Mouse (Mus musculus): Measurements from ENCODE around the gene D1Ertd622e.

DNA sequence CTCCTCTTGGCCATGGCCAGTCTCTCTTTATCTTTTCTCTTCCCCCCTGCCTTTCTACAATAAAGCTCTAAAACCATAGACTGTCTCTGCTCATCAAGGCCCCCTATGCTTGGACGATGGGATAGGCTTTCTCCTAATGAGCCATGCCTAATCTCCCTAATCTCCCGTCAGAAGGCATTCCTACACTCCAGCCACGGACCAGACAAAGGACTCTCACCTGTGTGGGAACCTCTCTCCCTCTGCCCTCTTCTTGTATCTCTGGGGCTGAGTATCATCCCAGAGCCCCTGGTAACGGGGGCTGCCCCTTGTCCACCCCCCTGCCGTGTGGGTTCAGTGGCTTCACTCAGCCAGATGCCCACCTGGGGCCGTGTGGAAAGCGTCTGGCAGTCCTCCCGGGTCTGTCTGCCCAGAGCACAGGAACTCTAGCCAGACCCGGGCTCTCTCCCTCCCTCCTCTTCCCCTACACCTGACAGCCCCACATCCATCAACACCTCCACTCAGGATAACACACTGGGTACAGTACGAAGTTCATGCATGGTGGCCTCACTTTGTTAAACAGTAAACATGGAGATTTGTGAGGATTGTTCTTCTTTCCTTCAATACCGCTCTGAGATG lies 37.2 kb upstream of the D1Ertd622e start:
- TF ChIP-seq EP300 (IDR thresholded peaks at IDR 0.05) (no peak), CTCF (IDR thresholded peaks at IDR 0.05) (no peak)

Measured in lung, postnatal 0 days (tissue).